Mouse (Mus musculus): Measurements from ENCODE around the gene Elk3. TPM values are rescaled to one million over a fixed set of nuclear protein-coding genes. Genes with fewer than 3 reads are reported as not detected.
A peak's percentile ranks its signal among the peaks of the same experiment; 100 is the strongest.

Gene Elk3
- polyA plus RNA-seq, 1 experiment: 37.4 TPM

GRCm38 (mm10) chr10:93298208-93298607, 12.7 kb downstream of the Elk3 start:
- no peak overlapping the region for H3K4me3 ChIP-seq (ENCODE audit: extremely low read depth, insufficient read depth, insufficient read length)
- 12% methylated on average over 7 of the region's 7 CpGs for WGBS

GRCm38 (mm10) chr10:93297774-93298173, 13.2 kb downstream of the Elk3 start:
- TF ChIP-seq CTCF (IDR thresholded peaks at IDR 0.05; ENCODE audit: extremely low read depth, insufficient read depth, insufficient read length, insufficient replicate concordance) (no peak), POLR2A (IDR thresholded peaks at IDR 0.05; ENCODE audit: low read depth, low read length) (no peak)
- peaks cover 12% of the 10 kb centered on the region; the same call in 1 of the 2 replicates for H3K4me1 ChIP-seq (ENCODE audit: control insufficient read depth, insufficient read depth, insufficient read length)
- no peak overlapping the region for H3K4me3 ChIP-seq (ENCODE audit: extremely low read depth, insufficient read depth, insufficient read length)
- 10% methylated on average over 5 of the region's 5 CpGs for WGBS
- H3K36me3 ChIP-seq (ENCODE audit: control insufficient read depth, insufficient read depth, low read length): peaks cover 2% of the 10 kb centered on the region; the same call in 1 of the 2 replicates
- no peak overlapping the region for H3K27ac ChIP-seq (ENCODE audit: insufficient read depth, low read length)
- no peaks in the 10 kb centered on the region for H3K27me3 ChIP-seq (ENCODE audit: control insufficient read depth, insufficient read depth, low read length)
- DNase-seq (ENCODE audit: low read depth in 1 of 2, low spot score in 2 of 2): no peak

More at GRCm38 (mm10) chr10:93298208-93298607, 12.7 kb downstream of the Elk3 start:
- no peak for DNase-seq (ENCODE audit: low read depth in 1 of 2, low spot score in 2 of 2)
- Histone ChIP-seq H3K36me3 (ENCODE audit: control insufficient read depth, insufficient read depth, low read length) (peaks cover 2% of the 10 kb centered on the region; the same call in 1 of the 2 replicates), H3K4me1 (ENCODE audit: control insufficient read depth, insufficient read depth, insufficient read length) (peaks cover 12% of the 10 kb centered on the region; the same call in 1 of the 2 replicates), H3K27me3 (ENCODE audit: control insufficient read depth, insufficient read depth, low read length) (no peaks in the 10 kb centered on the region), H3K27ac (ENCODE audit: insufficient read depth, low read length) (no peak overlapping the region)
- no peak for TF ChIP-seq CTCF (IDR thresholded peaks at IDR 0.05; ENCODE audit: extremely low read depth, insufficient read depth, insufficient read length, insufficient replicate concordance)
- no peak for TF ChIP-seq POLR2A (IDR thresholded peaks at IDR 0.05; ENCODE audit: low read depth, low read length)

- WGBS: 16% methylated on average over 20 of the region's 20 CpGs
- DNase-seq (ENCODE audit: low read depth in 1 of 2, low spot score in 2 of 2): no peak
- no peak overlapping the region for H3K27ac ChIP-seq (ENCODE audit: insufficient read depth, low read length)
- H3K36me3 ChIP-seq (ENCODE audit: control insufficient read depth, insufficient read depth, low read length): peaks cover 2% of the 10 kb centered on the region; the same call in 1 of the 2 replicates
- H3K4me3 ChIP-seq (ENCODE audit: extremely low read depth, insufficient read depth, insufficient read length): no peak overlapping the region
- no peaks in the 10 kb centered on the region for H3K27me3 ChIP-seq (ENCODE audit: control insufficient read depth, insufficient read depth, low read length)
- TF ChIP-seq CTCF (IDR thresholded peaks at IDR 0.05; ENCODE audit: extremely low read depth, insufficient read depth, insufficient read length, insufficient replicate concordance) (no peak), POLR2A (IDR thresholded peaks at IDR 0.05; ENCODE audit: low read depth, low read length) (no peak)
- peaks cover 12% of the 10 kb centered on the region; the same call in 1 of the 2 replicates for H3K4me1 ChIP-seq (ENCODE audit: control insufficient read depth, insufficient read depth, insufficient read length)
These were observed 16.3 kb downstream of the Elk3 start for GRCm38 (mm10) chr10:93294547-93295219.

GRCm38 (mm10) chr10:93293621-93294020, 17.3 kb downstream of the Elk3 start:
- no peaks in the 10 kb centered on the region for H3K27me3 ChIP-seq (ENCODE audit: control insufficient read depth, insufficient read depth, low read length)
- H3K27ac ChIP-seq (ENCODE audit: insufficient read depth, low read length): no peak overlapping the region
- TF ChIP-seq POLR2A (IDR thresholded peaks at IDR 0.05; ENCODE audit: low read depth, low read length) (no peak), CTCF (IDR thresholded peaks at IDR 0.05; ENCODE audit: extremely low read depth, insufficient read depth, insufficient read length, insufficient replicate concordance) (no peak)
- H3K4me3 ChIP-seq (ENCODE audit: extremely low read depth, insufficient read depth, insufficient read length): no peak overlapping the region
- no peak for DNase-seq (ENCODE audit: low read depth in 1 of 2, low spot score in 2 of 2)
- peaks cover 2% of the 10 kb centered on the region; the same call in 1 of the 2 replicates for H3K36me3 ChIP-seq (ENCODE audit: control insufficient read depth, insufficient read depth, low read length)
- 54% methylated on average over 7 of the region's 7 CpGs for WGBS
- peaks cover 12% of the 10 kb centered on the region; the same call in 1 of the 2 replicates for H3K4me1 ChIP-seq (ENCODE audit: control insufficient read depth, insufficient read depth, insufficient read length)

- no peaks in the 10 kb centered on the region for H3K36me3 ChIP-seq (ENCODE audit: control insufficient read depth, insufficient read depth, low read length)
- 38% methylated on average over 6 of the region's 6 CpGs for WGBS
- no peak overlapping the region for H3K4me3 ChIP-seq (ENCODE audit: extremely low read depth, insufficient read depth, insufficient read length)
- no peaks in the 10 kb centered on the region for H3K27me3 ChIP-seq (ENCODE audit: control insufficient read depth, insufficient read depth, low read length)
- DNase-seq (ENCODE audit: low read depth in 1 of 2, low spot score in 2 of 2): peak in 1 of 2 experiments; percentile 70
- TF ChIP-seq POLR2A (IDR thresholded peaks at IDR 0.05; ENCODE audit: low read depth, low read length): no peak
- TF ChIP-seq CTCF (IDR thresholded peaks at IDR 0.05; ENCODE audit: extremely low read depth, insufficient read depth, insufficient read length, insufficient replicate concordance): peak; percentile 69; the same call in 1 of the 2 replicates
- H3K27ac ChIP-seq (ENCODE audit: insufficient read depth, low read length): no peak overlapping the region
- peaks cover 8% of the 10 kb centered on the region; the same call in 1 of the 2 replicates for H3K4me1 ChIP-seq (ENCODE audit: control insufficient read depth, insufficient read depth, insufficient read length)
These were observed 19.1 kb downstream of the Elk3 start for GRCm38 (mm10) chr10:93291843-93292242.

- Histone ChIP-seq H3K36me3 (ENCODE audit: control insufficient read depth, insufficient read depth, low read length) (no peaks in the 10 kb centered on the region), H3K4me1 (ENCODE audit: control insufficient read depth, insufficient read depth, insufficient read length) (peaks cover 7% of the 10 kb centered on the region; the same call in 1 of the 2 replicates), H3K4me3 (ENCODE audit: extremely low read depth, insufficient read depth, insufficient read length) (no peak overlapping the region), H3K27ac (ENCODE audit: insufficient read depth, low read length) (no peak overlapping the region), H3K27me3 (ENCODE audit: control insufficient read depth, insufficient read depth, low read length) (no peaks in the 10 kb centered on the region)
- DNase-seq (ENCODE audit: low read depth in 1 of 2, low spot score in 2 of 2): no peak
- WGBS: 85% methylated on average over 7 of the region's 7 CpGs
- TF ChIP-seq CTCF (IDR thresholded peaks at IDR 0.05; ENCODE audit: extremely low read depth, insufficient read depth, insufficient read length, insufficient replicate concordance) (peak; percentile 36; the same call in 1 of the 2 replicates), POLR2A (IDR thresholded peaks at IDR 0.05; ENCODE audit: low read depth, low read length) (no peak)
These were observed 19.6 kb downstream of the Elk3 start for GRCm38 (mm10) chr10:93291352-93291751.

- Histone ChIP-seq H3K4me3 (ENCODE audit: extremely low read depth, insufficient read depth, insufficient read length) (no peak overlapping the region), H3K27ac (ENCODE audit: insufficient read depth, low read length) (no peak overlapping the region), H3K27me3 (ENCODE audit: control insufficient read depth, insufficient read depth, low read length) (no peaks in the 10 kb centered on the region), H3K36me3 (ENCODE audit: control insufficient read depth, insufficient read depth, low read length) (peaks cover 5% of the 10 kb centered on the region), H3K4me1 (ENCODE audit: control insufficient read depth, insufficient read depth, insufficient read length) (no peaks in the 10 kb centered on the region)
- 80% methylated on average over 6 of the region's 6 CpGs for WGBS
- no peak for DNase-seq (ENCODE audit: low read depth in 1 of 2, low spot score in 2 of 2)
- TF ChIP-seq CTCF (IDR thresholded peaks at IDR 0.05; ENCODE audit: extremely low read depth, insufficient read depth, insufficient read length, insufficient replicate concordance) (no peak), POLR2A (IDR thresholded peaks at IDR 0.05; ENCODE audit: low read depth, low read length) (no peak)
These were observed 21.5 kb downstream of the Elk3 start for GRCm38 (mm10) chr10:93289404-93289803.
